Mouse (Mus musculus): ENCODE measurements around the gene Npdc1.

Npdc1 gene

DNA sequence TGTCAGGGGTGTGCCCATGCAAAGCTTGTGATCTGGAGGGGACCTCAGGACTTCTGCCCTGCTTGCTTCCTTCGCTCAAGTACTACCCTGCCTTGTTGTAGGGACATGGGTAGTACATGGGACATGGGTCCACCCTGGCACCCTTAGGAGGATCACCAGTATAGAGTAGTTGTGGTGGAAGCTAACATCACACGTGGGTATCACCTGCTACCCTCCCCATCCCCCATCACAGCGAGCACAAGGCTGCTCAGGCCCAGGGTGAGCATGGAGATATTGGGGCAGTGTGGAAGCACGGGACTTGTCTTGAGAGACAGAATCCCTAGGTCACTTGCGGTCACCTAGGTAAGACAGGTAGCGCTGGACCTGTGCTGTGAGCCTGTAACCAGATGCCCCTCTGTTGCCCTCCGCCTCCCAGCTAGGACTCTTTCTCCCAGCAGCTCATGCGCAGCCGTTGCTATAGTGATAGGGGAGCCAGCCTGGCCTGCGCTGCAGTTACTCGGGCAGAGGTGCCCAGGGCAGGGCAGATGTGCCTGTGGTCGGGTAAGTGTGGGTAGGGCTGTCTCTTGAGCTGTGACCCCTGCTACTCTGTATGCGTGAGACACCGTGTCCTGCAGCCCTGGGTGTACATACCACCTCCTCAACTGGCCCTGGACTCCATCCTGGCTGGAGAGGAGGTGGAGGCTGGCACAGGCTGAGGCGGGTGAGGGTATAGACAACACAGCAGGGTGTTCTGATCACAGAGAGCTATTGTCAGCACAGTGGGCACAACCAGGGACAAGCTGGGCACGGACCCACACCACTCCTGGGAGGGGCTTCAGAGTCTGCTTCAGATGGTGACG is 31.5 kb downstream of the Npdc1 start:
- DNase-seq, result no peak

- DNase-seq, result no peak
These were observed 32.2 kb downstream of the Npdc1 start for GRCm38 (mm10) chr2:25431308-25431855.

DNA sequence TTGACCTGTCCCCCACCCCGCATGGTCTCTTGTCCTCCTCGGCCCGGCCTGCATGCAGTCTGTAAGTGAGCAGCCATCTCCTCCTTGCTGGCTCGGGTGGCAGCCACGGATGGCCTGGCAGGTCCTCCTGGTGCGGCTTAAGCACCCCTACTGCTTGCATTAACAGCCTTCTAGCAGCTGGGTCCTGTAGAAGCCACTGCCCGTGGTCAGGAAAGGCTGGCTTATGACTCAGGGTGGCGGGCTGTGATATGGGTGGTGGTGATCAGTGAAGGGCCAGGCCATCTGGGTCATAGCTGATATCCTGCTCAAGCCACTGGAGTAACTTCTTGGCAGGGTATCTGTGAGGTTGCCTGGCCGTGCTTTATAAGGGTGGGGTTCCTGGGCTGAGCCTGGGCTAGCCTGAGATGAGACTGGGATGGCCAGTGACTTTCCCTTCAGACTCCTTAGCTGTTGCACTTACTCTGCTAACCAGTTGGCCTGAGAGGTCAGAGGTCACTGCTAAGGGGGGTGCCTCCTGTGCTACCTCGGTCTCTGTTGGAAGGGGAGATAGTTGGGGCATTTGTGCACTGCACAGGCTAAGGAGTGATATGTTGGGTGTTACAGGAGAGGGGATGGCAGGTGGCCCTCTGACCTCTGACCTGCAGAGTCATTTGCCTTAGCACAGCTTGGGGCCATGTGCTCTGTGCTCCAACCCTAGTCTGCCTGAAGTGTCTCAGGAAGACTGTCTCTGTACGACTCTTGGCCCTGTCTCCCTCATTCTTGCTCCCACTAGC is 33.4 kb downstream of the Npdc1 start:
- DNase-seq, result no peak

DNA sequence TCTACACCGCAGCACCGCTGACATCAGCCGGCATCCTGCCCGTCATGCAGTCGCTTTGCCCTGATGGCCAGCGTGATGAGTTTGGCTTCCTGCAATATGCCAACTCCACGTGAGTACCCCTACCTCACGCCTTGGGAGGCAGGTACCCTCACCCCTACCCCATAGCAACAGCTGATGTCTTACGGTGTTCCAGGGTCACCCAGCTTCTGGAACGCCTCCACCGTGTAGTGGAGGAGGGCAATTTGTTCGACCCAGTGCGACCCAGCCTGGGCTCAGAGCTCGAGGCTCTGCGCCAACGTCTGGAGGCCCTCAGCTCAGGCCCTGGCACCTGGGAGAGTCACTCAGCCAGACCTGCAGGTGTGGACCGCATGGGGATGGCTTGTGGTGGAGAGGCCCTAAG is 34.0 kb downstream of the Npdc1 start:
- DNase-seq, result no peak

DNA sequence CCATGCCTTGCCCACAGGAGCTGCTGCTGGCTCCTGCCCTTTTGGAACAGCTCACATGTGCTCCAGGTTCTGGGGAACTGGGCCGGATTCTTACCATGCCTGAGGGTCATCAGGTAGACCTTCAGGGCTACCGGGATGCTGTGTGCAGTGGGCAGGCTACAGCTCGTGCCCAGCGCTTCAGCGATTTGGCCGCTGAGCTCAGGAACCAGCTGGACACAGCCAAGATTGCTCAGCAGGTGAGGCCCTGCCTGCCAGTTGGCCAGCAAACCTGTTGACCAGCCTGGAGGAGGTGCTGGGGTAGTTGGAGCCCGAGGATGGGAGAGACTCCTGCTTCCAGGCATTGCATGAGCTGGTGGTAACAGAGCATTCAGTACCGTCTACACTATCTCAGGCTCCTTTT is 35.1 kb downstream of the Npdc1 start:
- DNase-seq, result no peak

- DNase-seq, result no peak
These were observed 37.2 kb downstream of the Npdc1 start for GRCm38 (mm10) chr2:25436286-25436820.

- no peak for DNase-seq
These were observed 41.9 kb downstream of the Npdc1 start for GRCm38 (mm10) chr2:25441067-25441466.

GRCm38 (mm10) chr2:25442682-25443081 is 43.5 kb downstream of the Npdc1 start:
- no peak for DNase-seq

GRCm38 (mm10) chr2:25450853-25451647 is 51.9 kb downstream of the Npdc1 start:
- no peak for DNase-seq

GRCm38 (mm10) chr2:25452951-25453350 is 53.8 kb downstream of the Npdc1 start:
- DNase-seq, result no peak

DNA sequence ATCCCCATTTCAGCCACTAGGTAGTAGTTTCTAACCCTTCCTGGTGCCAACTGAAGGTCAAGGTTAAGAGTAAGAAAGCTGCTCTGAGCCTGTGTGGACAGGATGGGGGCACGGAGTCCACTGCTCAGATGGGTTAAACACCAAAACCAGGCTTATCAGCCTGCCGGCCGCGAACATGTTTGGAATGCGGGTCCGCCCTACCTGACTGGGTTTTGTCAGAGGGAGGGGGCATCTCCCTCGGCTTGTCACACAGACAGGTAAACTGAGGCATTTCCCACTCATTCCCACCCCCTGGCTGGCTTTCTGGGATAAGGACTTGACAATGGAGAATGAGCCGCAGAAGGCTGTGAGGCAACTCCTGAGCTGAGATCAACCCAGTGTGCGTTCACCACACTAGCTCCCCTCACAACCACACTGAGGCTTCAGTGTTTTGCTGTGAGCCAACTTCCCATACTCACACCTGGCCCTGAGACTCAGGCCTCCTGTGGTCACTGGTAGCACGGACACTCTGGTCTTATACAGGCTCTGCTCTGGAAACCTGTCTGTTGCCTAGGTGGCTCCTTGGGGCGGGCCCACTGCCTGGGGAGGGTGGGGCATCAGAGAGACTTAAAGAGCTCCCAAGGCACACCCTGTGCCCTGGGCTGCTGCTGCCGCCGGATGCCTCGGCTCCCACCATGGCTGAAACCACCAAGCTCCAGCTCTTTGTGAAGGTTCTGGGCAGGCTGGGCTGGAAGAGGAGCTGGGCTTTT is 57.2 kb downstream of the Npdc1 start, which contains the start of gene Clic3:
Gene Clic3 (plus strand): TSS at position 634 of the 749 bp plus-strand sequence.
- DNase-seq, result no peak

GRCm38 (mm10) chr2:25457022-25457896 is 58.1 kb downstream of the Npdc1 start:
- DNase-seq, result no peak

DNA sequence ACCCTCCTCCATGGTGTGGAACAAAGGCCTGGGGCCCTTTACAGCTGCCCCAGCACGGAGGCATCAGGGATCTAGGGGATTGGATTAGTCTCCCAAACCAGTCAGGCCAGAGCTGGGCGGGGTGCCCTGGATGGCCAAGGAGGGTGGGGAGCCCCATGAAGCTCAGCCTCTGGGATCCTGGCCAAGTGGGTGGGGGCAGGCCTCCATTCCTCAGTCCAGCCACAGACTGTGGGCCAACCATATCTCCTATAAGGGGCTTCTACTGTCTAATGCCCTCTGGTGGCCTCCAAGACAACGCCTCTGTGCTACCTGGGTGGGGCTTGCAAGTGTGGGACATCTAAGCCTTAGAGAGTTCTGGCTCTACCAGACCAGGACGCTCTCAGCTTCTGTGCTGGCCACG is 59.8 kb downstream of the Npdc1 start:
- DNase-seq, result no peak

Data from thymus, adult 18-20 months (tissue).